Mouse (Mus musculus): ENCODE results near the gene Sec61a1. TPM values are rescaled to one million over a fixed set of nuclear protein-coding genes. Genes with fewer than 3 reads are reported as not detected.

Gene Sec61a1
- polyA plus RNA-seq, 1 experiment from 2014 or later: 165 TPM

- no peak overlapping the region for H3K4me3 ChIP-seq (ENCODE audit: low read depth, low read length)
- no peaks in the 10 kb centered on the region for H3K36me3 ChIP-seq (ENCODE audit: control insufficient read depth, insufficient read depth, low read length)
- no peak for ATAC-seq (replicated peaks; ENCODE audit: insufficient number of reproducible peaks, low FRiP score, low TSS enrichment)
- no peak overlapping the region for H3K27ac ChIP-seq (ENCODE audit: low read depth, low read length)
- no peaks in the 10 kb centered on the region for H3K9me3 ChIP-seq (replicated peaks; ENCODE audit: control insufficient read depth, low read length)
- H3K4me2 ChIP-seq: no peak overlapping the region
- H3K27me3 ChIP-seq (ENCODE audit: control insufficient read depth, insufficient read depth, low read length): peaks cover 20% of the 10 kb centered on the region
- H3K4me1 ChIP-seq (ENCODE audit: control insufficient read depth, insufficient read depth, low read length): 0 out of 2 replicates have a peak, but pooled peaks cover 7% of the 10 kb centered on the region
- no peak overlapping the region for H3K9ac ChIP-seq (ENCODE audit: low read depth, low read length)
- WGBS (ENCODE audit: insufficient replicate concordance): 33% methylated on average over 4 of the region's 4 CpGs
These were observed 30.6 kb upstream of the Sec61a1 start for GRCm38 (mm10) chr6:88549137-88549814.

GRCm38 (mm10) chr6:88548405-88549049 is 29.8 kb upstream of the Sec61a1 start:
- H3K9me3 ChIP-seq (replicated peaks; ENCODE audit: control insufficient read depth, low read length): no peaks in the 10 kb centered on the region
- H3K27me3 ChIP-seq (ENCODE audit: control insufficient read depth, insufficient read depth, low read length): peaks cover 20% of the 10 kb centered on the region
- no peak overlapping the region for H3K9ac ChIP-seq (ENCODE audit: low read depth, low read length)
- H3K4me1 ChIP-seq (ENCODE audit: control insufficient read depth, insufficient read depth, low read length): 0 out of 2 replicates have a peak, but pooled peaks cover 7% of the 10 kb centered on the region
- no peak for ATAC-seq (replicated peaks; ENCODE audit: insufficient number of reproducible peaks, low FRiP score, low TSS enrichment)
- WGBS (ENCODE audit: insufficient replicate concordance): 73% methylated on average over 10 of the region's 10 CpGs
- no peak overlapping the region for H3K27ac ChIP-seq (ENCODE audit: low read depth, low read length)
- no peak overlapping the region for H3K4me3 ChIP-seq (ENCODE audit: low read depth, low read length)
- no peaks in the 10 kb centered on the region for H3K36me3 ChIP-seq (ENCODE audit: control insufficient read depth, insufficient read depth, low read length)
- H3K4me2 ChIP-seq: no peak overlapping the region

DNA sequence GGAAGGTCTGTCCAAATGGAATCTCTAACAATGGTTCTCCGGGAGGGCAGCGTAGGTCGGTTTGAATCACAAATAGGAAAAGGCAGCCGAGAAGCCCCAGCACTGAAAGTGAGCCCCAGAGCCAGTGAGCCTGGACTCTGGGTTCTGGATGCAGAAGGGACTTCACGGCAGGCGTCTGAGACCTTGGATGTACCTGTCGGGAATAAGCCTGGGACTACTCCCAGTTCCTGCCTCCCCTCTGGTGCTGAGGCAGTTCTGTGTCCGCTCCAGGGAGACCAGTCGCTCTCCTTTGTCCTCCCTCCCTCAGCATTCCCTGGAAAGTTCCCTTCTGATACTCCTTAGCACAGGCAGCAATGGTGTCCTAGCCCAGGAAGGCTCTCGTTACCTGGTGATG is 26.7 kb upstream of the Sec61a1 start:
- 19% methylated on average over 10 of the region's 10 CpGs for WGBS (ENCODE audit: insufficient replicate concordance)
- 0 out of 2 replicates have a peak, but pooled peaks cover 7% of the 10 kb centered on the region for H3K4me1 ChIP-seq (ENCODE audit: control insufficient read depth, insufficient read depth, low read length)
- no peak overlapping the region for H3K4me3 ChIP-seq (ENCODE audit: low read depth, low read length)
- H3K36me3 ChIP-seq (ENCODE audit: control insufficient read depth, insufficient read depth, low read length): no peaks in the 10 kb centered on the region
- H3K4me2 ChIP-seq: peak overlapping the region; percentile 34; the same call in 1 of the 2 replicates
- no peak for ATAC-seq (replicated peaks; ENCODE audit: insufficient number of reproducible peaks, low FRiP score, low TSS enrichment)
- H3K9ac ChIP-seq (ENCODE audit: low read depth, low read length): no peak overlapping the region
- H3K27me3 ChIP-seq (ENCODE audit: control insufficient read depth, insufficient read depth, low read length): peaks cover 22% of the 10 kb centered on the region
- H3K9me3 ChIP-seq (replicated peaks; ENCODE audit: control insufficient read depth, low read length): no peaks in the 10 kb centered on the region
- H3K27ac ChIP-seq (ENCODE audit: low read depth, low read length): no peak overlapping the region

DNA sequence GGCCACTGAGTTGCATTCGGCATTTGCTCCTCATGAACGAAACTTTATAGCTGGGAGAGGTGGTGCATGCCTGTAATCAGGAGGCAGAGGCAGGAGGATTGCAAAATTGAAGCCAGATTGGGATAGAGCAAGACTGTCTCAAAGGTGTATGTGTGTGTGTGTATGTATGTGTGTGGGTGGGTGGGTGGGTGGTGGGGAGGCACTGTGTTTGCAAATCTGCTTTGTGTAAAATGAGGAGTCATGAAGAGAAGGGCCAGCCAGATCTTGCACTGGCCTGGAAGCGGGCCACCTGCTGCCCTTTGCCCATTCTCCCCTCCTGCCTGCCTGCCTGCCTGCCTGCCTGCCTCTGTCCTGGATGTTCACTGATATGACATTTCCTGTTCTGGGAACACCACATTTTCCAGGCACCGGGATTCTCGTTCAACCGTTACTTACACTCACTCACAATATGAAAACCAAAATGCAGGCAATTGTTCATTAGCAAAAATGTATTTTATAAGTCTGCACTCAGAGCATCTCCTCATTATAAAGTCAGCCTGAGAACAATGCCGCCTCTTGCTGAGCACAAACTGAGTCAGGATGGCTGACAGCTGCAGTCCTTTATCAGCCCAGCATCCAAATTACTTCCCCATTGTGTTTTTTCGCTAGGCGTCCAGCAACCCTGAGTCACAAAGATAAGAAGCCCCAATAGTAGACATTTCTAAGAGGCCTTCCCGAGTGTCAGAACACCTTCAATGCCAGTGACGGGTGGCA is 26.1 kb upstream of the Sec61a1 start:
- H3K4me3 ChIP-seq (ENCODE audit: low read depth, low read length): no peak overlapping the region
- WGBS (ENCODE audit: insufficient replicate concordance): 30% methylated on average over 11 of the region's 11 CpGs

DNA sequence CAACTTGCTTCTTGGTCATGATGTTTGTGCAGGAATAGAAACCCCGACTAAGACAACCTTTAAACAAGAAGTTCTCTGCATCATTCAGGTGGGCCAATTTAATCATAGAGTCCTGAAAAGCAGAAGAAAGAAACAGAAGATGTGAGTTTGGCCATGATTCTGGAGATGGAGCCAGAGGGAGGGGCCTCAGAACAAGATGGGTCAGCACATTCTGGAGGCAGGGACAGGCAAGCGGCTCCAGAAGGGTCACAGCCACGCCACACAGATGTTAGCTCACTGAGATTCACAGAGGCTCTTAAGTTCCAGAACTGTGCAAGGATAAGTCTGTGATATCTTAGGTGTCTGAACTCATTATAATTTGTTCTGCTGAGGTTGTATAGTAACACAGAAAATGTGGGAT is 25.5 kb upstream of the Sec61a1 start:
- Histone ChIP-seq H3K27me3 (ENCODE audit: control insufficient read depth, insufficient read depth, low read length) (peaks cover 22% of the 10 kb centered on the region), H3K27ac (ENCODE audit: low read depth, low read length) (no peak overlapping the region), H3K4me1 (ENCODE audit: control insufficient read depth, insufficient read depth, low read length) (0 out of 2 replicates have a peak, but pooled peaks cover 7% of the 10 kb centered on the region), H3K4me3 (ENCODE audit: low read depth, low read length) (no peak overlapping the region), H3K4me2 (no peak overlapping the region), H3K9me3 (replicated peaks; ENCODE audit: control insufficient read depth, low read length) (no peaks in the 10 kb centered on the region), H3K9ac (ENCODE audit: low read depth, low read length) (no peak overlapping the region), H3K36me3 (ENCODE audit: control insufficient read depth, insufficient read depth, low read length) (no peaks in the 10 kb centered on the region)
- ATAC-seq (replicated peaks; ENCODE audit: insufficient number of reproducible peaks, low FRiP score, low TSS enrichment): no peak
- 69% methylated on average over 3 of the region's 3 CpGs for WGBS (ENCODE audit: insufficient replicate concordance)

More for the DNA sequence above, 26.1 kb upstream of the Sec61a1 start:
- H3K4me1 ChIP-seq (ENCODE audit: control insufficient read depth, insufficient read depth, low read length): 0 out of 2 replicates have a peak, but pooled peaks cover 7% of the 10 kb centered on the region
- no peaks in the 10 kb centered on the region for H3K9me3 ChIP-seq (replicated peaks; ENCODE audit: control insufficient read depth, low read length)
- H3K27ac ChIP-seq (ENCODE audit: low read depth, low read length): no peak overlapping the region
- H3K36me3 ChIP-seq (ENCODE audit: control insufficient read depth, insufficient read depth, low read length): no peaks in the 10 kb centered on the region
- H3K4me2 ChIP-seq: peak overlapping the region; percentile 34
- H3K27me3 ChIP-seq (ENCODE audit: control insufficient read depth, insufficient read depth, low read length): peaks cover 22% of the 10 kb centered on the region
- no peak for ATAC-seq (replicated peaks; ENCODE audit: insufficient number of reproducible peaks, low FRiP score, low TSS enrichment)
- H3K9ac ChIP-seq (ENCODE audit: low read depth, low read length): no peak overlapping the region

DNA sequence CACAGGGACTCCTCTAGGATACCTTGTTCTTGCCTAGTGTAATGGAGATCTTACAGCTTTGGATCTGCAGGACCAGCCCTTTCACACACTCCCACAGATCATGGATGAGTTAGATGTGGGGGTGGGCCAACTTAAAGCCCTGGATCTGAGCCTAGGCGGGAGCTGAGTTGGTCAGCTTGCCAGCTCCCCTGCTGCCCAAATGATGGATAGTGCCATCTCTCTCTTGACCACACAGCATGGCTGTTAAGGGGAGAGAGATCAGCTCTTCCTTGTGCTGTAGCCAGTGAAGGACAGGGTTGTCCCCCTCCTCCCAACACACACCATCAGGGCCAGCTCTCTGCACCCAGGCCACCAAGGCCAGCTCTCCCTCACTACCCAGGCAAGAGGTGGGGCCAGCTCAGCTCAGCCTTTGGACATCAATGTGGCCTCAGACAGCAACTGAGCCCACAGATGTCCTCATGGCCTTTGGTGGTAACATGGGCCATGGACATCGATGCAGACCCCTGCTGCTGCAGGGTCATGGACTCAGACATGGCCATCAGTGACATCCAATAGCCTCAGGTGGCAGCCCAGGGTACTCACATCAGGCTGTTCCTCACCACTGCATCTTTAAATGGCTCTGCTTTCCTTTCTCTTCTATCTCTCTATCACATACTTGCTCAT is 21.5 kb upstream of the Sec61a1 start:
- WGBS (ENCODE audit: insufficient replicate concordance): 62% methylated on average over 2 of the region's 2 CpGs
- ATAC-seq (replicated peaks; ENCODE audit: insufficient number of reproducible peaks, low FRiP score, low TSS enrichment): no peak

DNA sequence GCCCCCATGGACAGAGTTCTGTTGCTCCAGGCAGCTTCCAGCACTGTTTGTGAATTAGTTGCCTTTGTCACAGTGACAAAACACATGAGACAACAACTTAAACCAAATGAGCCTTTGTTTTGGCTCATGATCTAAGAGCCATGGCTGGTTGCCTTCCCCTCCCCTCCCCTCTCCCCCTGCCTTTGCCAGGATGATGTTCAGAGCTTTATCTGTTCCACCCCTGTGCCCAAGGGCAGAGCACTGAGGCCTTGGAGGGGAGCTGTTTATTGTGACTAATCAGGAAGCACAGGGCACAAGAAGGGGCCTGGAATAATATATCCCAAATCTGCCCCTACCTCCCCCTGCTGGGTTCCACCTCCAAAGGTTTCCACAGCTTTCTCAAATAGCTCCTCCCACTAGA is 11.6 kb upstream of the Sec61a1 start:
- Histone ChIP-seq H3K27me3 (ENCODE audit: control insufficient read depth, insufficient read depth, low read length) (no peaks in the 10 kb centered on the region), H3K9ac (ENCODE audit: low read depth, low read length) (no peak overlapping the region), H3K4me1 (ENCODE audit: control insufficient read depth, insufficient read depth, low read length) (no peaks in the 10 kb centered on the region), H3K4me2 (no peak overlapping the region), H3K4me3 (ENCODE audit: low read depth, low read length) (no peak overlapping the region), H3K27ac (ENCODE audit: low read depth, low read length) (no peak overlapping the region), H3K36me3 (ENCODE audit: control insufficient read depth, insufficient read depth, low read length) (no peaks in the 10 kb centered on the region), H3K9me3 (replicated peaks; ENCODE audit: control insufficient read depth, low read length) (no peaks in the 10 kb centered on the region)
- ATAC-seq (replicated peaks; ENCODE audit: insufficient number of reproducible peaks, low FRiP score, low TSS enrichment): no peak

More for the DNA sequence above, 21.5 kb upstream of the Sec61a1 start:
- H3K4me2 ChIP-seq: no peak overlapping the region
- no peaks in the 10 kb centered on the region for H3K9me3 ChIP-seq (replicated peaks; ENCODE audit: control insufficient read depth, low read length)
- H3K27ac ChIP-seq (ENCODE audit: low read depth, low read length): no peak overlapping the region
- 0 out of 2 replicates have a peak, but pooled peaks cover 2% of the 10 kb centered on the region for H3K27me3 ChIP-seq (ENCODE audit: control insufficient read depth, insufficient read depth, low read length)
- H3K4me3 ChIP-seq (ENCODE audit: low read depth, low read length): no peak overlapping the region
- 0 out of 2 replicates have a peak, but pooled peaks cover 5% of the 10 kb centered on the region for H3K4me1 ChIP-seq (ENCODE audit: control insufficient read depth, insufficient read depth, low read length)
- H3K36me3 ChIP-seq (ENCODE audit: control insufficient read depth, insufficient read depth, low read length): no peaks in the 10 kb centered on the region
- no peak overlapping the region for H3K9ac ChIP-seq (ENCODE audit: low read depth, low read length)

DNA sequence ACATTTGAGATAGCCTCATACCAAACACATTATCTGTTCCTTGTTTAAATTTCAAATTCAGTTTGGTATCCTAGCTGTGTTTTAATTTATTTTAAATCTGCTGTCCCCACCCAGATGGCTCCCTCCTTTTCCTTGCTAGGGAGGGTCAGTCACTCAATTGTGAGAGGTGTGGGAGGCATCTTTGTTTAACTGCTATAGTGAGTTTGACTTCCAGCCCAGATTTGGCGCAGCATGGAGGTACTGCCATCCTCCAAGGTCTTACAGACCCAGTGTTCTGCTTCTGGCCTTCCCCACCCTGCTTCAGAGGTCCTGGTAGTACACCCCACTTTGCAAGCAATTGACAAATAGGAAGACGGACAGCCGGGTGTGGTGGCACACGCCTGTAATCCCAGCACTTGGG is 5.4 kb upstream of the Sec61a1 start:
- H3K4me2 ChIP-seq: no peak overlapping the region
- no peaks in the 10 kb centered on the region for H3K27me3 ChIP-seq (ENCODE audit: control insufficient read depth, insufficient read depth, low read length)
- no peak overlapping the region for H3K27ac ChIP-seq (ENCODE audit: low read depth, low read length)
- H3K9me3 ChIP-seq (replicated peaks; ENCODE audit: control insufficient read depth, low read length): no peaks in the 10 kb centered on the region
- H3K36me3 ChIP-seq (ENCODE audit: control insufficient read depth, insufficient read depth, low read length): no peaks in the 10 kb centered on the region
- peaks cover 5% of the 10 kb centered on the region for H3K4me1 ChIP-seq (ENCODE audit: control insufficient read depth, insufficient read depth, low read length)
- no peak for ATAC-seq (replicated peaks; ENCODE audit: insufficient number of reproducible peaks, low FRiP score, low TSS enrichment)
- H3K9ac ChIP-seq (ENCODE audit: low read depth, low read length): no peak overlapping the region
- no peak overlapping the region for H3K4me3 ChIP-seq (ENCODE audit: low read depth, low read length)
- 68% methylated on average over 4 of the region's 4 CpGs for WGBS (ENCODE audit: insufficient replicate concordance)

Measured in heart, embryonic 11.5 days (tissue).